Mouse (Mus musculus) layer of hippocampus, adult 9-11 months (tissue): Measurements from ENCODE around the gene Dnah11.

ENCODE experiments used
- DNase-seq: peaks from one replicate; pipeline ENCODE4 v3.0.0; 2022

The Dnah11 gene

DNA sequence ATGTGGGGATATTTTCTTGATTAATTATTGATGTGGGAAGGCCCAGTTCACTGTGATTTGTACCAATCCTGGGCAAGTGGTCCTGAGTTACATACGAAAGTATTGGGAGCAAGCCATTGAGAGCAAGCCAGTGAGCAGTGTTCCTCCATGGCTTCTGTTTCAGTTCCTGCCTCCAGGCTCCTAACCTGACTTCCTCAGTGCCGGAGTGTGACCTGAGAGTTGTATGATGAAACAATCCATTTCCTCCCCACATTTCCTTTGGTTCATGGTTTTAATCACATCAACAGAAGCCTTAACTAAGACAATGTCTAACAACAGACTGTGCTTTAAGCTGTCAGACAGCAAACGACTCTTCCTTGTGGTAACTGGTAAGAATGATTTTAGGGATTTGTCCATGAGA is 114.0 kb downstream of the Dnah11 start:
- DNase-seq, result no peak

DNA sequence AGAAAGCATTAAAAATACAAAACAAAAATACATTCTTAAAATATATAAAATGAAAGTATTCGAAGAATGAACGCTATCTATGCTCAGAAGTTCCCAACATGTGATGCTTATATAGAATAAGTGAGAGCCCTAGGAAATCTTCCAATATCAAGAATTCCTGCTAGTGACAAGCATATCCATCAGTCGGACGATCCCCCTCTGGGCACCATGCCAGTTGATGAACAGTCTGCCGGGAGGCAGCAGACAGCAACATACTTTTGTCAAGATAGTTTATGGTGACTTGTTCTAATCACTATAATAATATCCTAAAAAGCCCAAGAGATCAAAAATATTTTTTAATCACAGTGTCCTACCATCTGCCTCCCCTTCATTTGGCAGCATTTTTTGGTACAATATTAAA is 114.7 kb downstream of the Dnah11 start:
- DNase-seq, result peak; percentile 44

DNA sequence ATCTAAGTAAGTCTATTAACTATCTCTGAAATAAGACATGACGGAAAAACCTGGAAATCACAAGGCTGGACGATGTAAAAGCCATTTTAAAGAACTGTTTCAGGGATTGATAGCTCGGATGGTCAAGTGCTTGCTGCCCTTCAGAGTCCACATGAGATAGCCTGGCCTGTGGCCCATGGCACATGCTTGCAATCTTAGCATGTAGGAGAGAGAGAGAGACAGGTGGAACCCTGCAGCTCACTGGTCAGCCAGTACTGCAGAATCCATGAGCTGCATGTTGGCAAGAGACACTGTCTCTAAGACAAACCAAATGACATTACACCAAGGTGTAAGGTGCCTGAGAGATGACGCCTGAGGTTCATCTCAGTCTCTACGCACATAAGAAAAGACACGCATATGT is 118.4 kb downstream of the Dnah11 start:
- DNase-seq, result no peak

DNA sequence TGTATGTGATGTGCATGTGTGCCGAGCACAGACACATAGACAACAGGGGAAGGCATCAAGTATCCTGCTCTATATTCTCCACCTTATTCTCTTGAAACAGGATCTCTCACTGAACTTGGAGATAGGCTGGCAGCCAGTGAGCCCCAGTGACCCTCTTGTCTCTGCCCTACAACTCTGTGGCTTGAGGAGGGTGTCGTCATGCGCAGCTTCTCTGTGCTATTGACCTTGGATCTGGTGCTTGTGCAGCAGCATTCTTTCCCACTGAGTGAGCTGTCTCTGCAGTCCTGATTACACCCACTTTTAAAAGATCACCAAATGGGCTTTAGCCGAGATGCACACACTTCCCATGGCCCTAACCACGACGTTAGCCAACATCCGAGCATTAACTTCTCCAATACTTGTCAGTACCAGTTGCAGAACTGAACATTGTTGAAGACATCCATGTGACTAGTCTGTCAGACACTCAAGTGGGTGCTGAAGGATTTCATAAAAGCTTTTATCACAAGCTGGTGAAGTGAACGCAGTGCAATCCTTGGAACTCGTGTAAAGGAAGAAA is 120.3 kb downstream of the Dnah11 start:
- no peak for DNase-seq

DNA sequence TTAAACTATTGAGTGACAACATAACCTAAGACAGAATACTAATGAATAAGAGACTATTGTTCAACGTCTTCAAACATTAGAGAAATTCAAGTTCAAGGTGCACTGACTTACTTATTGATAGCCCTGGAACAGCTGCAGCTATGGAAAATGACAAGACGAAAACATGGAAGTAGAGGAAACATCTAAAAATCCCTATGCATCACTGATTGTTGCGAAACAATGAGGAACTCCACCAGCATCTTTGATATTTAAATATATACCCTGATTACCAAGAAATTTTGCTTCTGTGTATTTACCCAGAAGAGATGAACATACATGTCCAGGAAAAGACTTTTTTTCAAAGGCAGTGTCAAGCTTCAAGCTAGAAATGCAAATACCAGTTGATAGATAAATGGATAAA is 122.0 kb downstream of the Dnah11 start:
- no peak for DNase-seq

DNA sequence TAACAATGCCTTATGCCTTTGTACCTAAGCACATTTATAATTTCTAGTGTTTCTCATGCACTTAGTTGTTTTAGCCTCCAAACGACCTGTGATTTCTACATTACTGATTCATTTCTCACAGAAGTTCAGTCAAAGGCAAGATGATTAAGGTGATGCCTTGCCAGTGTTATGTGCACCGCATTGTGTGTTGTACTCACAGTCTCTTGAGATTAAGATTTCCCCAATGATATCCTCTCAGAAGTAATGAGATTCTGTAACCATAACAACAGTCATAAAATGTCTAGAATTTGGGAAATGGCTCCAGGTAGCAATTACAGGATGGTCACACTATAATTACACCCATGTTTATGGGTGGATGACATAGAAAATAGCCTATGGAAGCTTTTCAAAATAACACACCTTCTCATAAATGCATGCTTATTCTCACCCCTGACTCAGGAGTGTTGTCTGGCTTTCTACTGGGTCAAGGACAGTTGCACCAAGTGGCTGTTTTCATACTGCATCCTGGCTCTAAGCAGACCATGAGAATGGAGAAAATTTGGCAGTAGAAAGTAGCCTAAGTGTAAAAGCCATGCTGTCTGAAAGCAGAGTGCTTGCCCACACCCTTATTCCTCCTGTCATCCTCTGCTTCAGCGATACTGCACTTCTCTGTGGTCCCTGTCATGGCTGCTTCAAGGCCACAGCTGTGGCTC is 126.5 kb downstream of the Dnah11 start:
- DNase-seq, result no peak

DNA sequence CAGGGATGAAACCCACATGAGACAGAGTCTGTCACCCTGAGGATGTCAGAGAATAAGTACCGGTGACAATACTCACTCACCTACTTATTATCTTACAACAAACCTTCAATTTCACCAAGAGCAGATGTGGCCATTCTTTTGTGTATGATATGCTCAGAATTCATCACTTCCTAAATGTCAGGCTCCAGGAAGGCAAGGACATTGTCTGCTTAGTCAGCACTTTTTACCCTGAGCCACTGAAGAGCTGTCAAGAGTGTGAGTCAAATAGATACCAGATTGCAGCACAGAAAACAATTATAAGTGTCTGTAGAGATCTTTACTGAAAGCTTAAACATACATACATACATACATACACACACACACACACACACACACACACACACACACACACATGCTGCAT is 127.2 kb downstream of the Dnah11 start:
- DNase-seq, result no peak

DNA sequence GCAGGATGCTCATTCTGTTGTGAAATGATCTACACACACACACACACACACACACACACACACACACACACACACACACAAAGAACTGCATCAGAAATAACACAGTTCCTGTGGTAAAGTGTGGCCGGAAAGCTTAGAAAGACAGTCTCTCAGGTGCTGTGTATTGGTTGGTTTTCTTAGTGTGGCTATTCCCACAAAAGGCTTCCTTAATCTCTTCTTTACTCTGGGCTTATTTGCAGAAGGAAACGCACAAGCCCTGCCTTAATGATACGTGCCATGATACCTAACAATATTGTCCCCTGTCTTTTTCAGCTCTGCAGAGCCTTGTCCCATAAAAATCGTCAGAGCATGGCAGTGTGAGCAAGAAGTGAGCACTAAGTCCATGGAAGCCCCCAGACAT is 130.1 kb downstream of the Dnah11 start:
- peak; percentile 20 for DNase-seq

DNA sequence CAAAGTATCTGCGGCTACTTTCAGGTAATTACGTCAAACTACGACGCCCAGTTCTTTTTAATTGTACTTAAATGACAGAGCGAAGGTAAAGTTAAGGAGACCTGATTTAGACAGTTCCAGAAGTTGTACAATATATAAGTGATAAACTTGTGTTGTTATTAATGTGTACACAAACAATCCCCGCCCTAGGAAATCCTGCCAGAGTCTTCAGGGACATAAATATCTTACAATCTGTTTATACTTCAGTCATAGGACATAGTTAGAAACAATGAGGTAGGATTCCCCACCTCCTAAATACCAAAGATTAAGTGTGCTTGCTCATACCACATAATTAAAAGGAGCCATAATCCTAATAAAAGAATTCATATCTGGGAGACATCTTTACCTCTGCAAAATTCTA is 136.5 kb downstream of the Dnah11 start:
- no peak for DNase-seq

DNA sequence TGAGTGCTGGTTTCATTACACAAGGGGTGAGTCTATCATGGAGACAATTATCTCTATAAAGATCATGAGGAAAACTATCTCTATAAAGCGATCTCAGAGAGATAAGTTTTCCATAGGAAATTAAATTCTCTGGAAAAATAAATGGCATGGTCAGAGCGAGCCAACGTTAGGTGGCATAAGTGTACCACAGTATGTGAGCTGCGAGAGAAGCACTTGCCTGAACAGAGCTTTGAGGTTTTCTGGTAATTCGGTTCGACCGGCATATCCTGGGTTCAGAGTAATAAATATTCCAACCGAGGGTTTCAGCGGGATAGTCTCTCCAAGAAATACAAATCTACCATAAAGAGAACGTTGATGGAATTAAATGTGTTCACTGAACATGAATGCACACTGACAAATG is 142.0 kb downstream of the Dnah11 start:
- DNase-seq, result no peak

DNA sequence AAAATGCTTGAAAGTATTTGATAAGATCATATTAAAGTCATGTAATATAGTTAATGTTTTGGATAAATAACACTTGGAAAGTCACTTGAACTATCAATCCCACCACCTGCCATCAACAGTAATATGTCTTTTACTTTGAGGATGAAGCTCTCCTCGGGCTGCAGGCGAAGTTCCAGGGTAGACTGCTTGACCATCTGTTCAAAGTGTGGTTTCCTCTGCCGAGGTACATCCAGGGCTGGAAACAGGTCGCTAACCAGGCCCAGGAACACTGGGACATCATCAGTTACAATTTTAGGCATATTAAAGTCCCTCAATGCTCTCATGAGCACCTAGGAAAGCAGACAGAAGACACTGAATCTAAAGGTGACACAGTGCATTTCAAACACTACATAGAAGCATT is 153.5 kb downstream of the Dnah11 start:
- DNase-seq, result no peak

DNA sequence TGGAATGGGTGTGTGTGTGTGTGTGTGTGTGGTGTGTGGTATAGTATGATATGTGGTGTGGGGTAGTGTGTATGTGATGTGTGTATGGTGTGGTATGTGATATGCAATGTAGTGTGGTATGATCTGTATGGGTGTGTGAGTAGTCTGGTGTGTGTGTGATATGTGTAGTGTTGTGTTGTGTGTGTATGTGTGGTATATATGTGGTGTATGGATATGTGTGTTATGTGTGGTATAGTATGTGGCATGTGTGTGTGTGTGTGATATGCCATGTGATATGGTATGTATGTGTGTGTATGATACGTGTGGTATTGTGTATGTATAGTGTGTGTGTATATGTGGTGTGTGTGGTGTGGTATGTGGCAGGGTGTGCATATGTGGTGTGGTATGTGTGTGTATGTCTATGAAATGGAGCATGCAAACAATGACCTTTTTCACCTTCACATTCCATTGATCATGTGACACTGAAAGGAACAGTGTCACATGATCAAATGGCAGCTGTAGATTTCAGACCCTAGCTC is 155.7 kb downstream of the Dnah11 start:
- DNase-seq, result no peak

DNA sequence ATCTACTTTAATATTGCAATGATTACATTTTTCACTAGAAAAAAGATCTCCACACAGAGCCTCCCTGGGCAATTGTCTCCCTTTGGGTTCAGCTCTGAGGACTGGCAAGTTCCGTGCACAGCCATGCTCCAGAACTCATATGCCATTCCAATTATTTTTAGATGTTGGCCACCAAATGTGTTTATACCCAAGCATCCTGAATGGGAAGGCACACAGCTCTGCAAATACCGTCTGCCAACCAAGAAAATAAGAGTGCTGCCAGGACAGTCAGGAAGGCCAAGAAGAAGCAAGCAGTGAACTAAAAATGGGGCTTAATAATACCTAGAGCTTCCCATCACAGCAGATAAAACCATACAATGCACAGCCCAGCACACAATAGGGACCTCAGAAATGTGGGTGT is 156.6 kb downstream of the Dnah11 start:
- peak; percentile 11 for DNase-seq

DNA sequence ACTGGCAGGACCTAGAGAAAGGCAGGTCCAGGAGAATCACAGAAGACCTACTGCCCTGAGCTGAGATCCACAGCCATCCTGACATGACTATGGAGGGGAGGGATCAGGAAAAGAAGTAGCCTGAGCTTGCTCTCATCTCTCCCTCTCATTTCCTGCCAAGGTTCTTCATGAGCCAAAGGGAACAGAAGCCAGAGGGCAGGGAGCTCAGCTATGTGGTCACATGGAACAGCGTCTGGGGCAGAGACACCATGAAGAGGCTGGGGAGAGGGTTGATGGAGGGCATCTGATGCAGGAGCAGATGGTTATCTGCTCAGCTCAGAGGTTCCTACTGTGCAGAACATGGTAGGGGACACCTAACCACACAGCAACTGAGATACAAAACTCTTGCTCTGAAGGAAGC is 163.9 kb downstream of the Dnah11 start:
- no peak for DNase-seq

DNA sequence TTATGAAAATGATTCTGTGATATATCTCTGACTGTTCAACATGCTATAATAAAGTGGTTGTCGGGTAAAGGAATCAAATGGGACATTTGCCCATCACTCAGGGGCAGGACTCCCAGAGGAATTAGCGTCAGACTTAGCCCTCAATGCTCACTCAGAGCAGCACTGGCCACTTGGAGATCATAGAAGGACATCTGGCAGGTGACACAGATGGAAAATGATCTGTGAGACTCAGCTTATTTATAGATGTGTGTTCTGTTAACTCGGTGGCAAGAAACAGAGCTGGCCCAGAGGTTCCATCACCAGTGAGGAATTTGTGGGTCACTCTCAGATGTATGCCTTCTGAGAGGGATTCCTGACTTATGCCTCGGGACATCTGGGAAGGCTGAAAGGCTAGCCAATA is 173.1 kb downstream of the Dnah11 start:
- no peak for DNase-seq

DNA sequence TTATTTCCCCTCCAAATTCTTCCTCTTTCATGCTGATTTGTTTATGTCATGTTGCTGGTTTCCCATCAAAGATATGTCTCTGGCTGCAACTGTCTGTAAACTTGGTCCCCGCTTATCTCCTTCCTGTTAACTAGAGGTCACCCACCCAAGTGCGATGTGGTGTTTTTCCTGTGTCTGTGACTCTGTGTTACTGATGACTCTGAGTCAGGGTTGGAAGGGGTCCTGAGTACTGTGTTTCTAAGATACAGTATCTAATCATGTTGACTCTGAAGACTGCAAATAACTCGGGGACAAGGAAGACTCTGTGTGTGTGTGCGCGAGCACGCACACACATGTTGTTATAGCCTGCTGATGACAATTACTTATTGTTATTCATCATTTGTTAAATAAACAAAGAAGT is 179.9 kb downstream of the Dnah11 start:
- no peak for DNase-seq

DNA sequence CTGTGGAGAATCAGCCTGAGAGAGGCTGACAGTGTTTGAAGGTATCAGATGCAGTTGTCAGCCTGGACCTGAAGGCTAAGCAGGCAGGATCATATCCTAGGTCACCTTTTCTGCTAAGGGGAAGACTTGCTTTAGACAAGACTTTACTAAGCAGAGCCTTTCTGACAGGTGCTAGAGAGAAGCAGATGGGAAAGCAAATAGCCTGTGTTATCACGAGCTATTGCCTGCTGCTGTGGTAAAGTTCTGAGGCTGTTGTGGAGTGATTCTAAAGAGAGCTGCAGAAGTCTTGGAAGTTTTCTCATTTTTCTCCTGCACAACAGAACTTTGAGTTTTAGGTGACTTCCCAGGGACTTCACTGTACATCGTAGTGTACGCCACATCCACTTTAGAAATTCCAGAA is 185.0 kb downstream of the Dnah11 start:
- DNase-seq, result no peak

DNA sequence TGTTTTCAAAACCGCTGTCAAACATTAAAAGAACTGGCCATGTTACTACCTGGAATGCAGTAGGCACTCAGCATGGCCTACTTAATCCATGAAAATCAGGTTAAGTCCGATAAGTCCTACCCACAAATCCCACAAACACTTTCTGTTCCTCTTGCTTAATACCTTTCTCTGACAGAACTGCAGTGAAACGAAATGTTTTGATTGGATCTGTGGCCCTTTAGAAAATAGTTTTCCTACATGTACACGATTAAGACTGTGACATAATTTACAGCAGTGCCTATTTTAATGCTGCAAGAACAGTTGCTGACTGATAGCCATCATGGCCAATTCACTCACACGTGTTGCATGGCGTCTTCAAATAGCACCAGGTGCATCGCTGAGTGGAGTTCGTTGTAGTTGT is 186.9 kb downstream of the Dnah11 start:
- DNase-seq, result no peak

DNA sequence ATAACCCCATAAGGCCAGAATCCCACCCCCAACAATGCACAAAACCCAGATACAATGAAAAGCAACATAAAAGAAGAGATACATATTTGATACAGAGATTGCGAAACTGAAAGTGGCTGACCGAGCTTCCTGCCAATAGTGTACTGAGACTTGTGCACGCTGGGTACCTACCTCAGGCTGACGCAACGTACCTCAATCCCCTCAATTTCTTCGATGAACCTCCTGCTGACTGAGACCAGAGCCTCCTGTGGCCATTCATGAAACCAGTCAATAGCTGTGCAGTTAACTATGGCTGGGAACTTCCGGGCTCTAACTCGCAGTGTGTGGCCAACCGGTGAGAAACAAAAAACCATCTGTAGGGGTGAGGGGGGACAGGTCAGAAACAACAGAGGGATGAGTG is 203.9 kb downstream of the Dnah11 start:
- DNase-seq, result no peak

DNA sequence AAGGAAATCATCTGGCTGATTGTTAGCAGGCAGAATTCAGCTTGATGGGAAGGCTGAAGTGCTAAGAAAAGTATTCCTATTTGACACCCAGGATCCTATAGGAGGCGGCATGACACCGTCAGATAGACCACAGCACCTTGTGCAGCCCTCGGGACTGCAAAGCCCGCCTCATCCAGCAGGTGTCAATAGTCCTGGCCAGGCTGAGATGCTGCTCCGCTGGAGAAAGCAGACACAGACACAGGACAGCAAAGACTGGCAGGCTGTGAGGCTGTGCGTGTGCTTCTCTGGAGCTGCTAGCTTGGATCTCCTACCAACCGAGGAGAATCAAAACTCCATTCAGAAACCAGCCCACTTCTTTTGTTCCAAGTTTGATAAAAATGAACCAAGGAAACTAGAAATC is 205.3 kb downstream of the Dnah11 start:
- DNase-seq, result peak; percentile 73

DNA sequence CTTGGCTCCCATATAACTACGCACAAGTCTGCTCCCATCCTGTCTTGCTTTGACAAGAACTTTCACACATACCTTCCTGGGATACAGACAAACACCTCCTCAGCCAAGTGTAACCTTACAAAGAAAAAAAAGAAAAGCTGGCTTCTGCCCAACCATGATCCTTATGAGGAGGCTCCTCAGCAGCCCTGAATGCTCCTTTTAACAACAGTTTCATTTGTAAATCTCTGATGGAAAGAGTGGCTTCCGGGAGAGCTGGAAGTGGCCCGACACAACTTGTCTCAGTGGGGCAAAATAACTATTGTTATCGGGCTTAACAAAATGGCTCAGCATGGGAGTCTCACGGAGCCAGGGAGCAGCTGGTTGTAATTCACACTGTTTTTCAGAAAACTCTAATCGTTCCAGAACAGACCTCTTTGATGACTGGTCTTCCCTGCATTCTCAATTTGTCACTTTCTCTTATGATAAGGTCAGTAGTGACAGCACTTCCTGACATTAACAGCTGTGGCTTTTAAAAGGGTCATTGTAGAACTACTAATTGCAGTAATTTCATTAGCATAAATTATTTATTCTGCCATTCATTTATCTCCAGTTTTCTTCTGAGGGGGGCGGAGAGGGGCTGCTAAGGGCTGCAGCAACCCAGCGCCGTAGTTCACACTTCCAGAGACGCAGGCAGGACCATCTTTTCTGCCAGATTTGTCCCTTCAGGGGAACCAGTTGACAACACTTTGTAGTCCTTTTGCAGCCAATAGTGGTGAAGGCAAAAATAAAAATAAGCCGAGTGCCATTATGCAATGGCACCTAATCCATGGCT is 209.6 kb downstream of the Dnah11 start:
- no peak for DNase-seq

DNA sequence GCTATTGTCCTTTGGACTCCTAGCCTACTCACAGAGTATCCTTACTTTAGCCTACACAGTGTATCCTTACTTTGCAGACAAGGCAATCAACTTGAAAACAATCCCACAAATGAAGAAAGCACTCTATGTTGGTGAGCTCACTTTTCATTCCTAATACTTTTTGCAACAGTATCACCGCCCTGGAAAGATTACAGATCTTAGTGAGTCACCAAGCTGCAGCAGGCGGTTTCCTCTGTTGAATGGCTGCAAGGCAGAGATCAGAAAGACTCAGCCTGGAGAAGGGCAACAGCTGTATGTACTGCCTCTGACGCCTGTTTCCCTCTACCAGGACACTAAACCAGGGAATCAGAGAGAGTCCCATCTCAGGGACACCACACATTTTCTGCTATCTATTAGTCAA is 218.5 kb downstream of the Dnah11 start:
- DNase-seq, result no peak

DNA sequence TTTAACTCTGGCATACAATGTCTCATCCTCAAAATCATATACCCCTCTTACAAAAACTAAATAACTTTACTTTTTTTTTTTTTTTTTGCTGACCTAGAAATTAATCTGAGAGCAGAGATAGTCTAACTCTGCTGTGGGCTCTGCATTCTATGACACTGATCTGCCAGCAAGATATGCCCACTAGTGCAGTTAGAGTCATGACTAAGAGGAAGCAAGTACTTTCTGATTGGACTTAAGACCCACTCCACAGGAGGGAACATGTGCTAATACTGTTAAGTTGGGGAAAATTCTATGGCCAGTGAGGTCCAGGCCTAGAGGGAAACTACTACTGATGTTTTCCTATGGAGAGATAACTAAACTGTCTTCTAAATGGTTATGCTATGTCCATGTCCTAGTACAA is 225.1 kb downstream of the Dnah11 start:
- no peak for DNase-seq

DNA sequence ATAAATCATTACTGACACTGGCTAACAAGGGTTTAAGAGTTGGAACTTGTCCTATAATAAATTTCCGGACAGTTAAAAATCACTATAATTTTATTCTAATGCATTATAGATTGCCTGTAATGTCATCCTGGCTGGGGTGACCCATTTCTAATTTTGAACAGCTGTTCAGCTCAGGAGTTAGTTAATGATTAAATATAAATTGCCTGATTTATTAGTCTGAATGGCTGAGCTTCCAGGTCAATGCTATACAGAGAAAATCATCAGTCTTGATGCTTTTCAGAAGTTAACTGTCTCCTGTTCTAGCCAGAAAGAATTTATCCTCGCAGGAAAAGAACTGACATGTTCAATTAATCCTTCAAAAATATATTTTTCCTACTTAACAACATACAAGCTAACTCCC is 236.1 kb downstream of the Dnah11 start:
- DNase-seq, result no peak
